Mouse (Mus musculus) bone marrow, adult 2 months (tissue): ENCODE data around the gene Itgad.

ENCODE experiments used
- CTCF ChIP-seq: fragments of 200-500 bp; IDR thresholded peaks from 2 replicates; pipeline ENCODE4 v1.5.1; 2011; ENCODE audit warnings: low read length, control low read depth; ENCODE audit not compliant: control insufficient read depth, insufficient read depth
- POLR2A ChIP-seq: fragments of 200-500 bp; IDR thresholded peaks from 2 replicates; pipeline ENCODE4 v1.6.1; 2011; ENCODE audit warnings: low read depth, mild to moderate bottlenecking, control low read depth, low read length, borderline replicate concordance; ENCODE audit not compliant: control insufficient read depth

DNA sequence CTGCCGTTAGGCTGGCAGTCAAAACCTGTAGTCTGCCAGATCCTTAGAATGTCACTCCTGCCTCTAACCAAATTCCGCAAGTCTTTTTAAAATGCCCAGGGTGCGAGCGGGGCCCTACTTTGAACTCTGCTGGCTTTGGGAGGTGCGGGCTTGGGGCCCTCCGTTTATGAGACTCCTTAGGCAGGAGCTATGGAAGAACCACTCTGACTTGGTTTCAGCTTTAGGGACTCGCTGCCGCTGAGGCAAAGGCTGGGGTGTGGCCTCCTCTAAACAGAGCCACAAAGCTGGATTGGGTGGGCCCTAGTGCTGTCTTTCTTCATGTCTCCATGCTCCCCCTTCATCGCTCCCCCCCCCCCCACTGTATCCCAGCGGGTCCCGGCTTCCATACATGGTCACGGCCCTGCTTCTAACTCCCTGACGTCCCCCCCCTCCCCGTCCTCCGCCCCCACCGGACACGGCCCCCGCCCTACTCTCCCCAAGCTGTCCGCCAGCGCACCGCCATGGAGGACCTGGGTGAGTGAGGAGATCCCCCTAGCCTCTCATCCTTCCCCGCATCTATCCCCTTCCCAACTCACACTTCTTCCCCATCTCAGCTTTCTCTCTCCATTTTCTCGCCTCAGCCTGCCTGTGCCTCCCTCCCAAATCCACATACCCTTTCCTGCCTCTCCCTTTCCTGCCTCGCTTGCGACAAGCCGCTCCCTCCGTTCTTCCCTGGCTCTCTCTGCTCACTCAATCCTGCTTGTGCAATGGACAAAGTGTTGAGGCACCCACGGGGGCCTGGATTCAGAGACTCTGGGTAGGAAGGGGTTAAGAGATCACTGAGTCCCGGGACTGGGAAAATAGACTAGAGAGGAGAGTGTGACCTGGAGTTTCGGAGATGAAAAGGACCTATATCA, 92.6 kb downstream of the Itgad start, which contains the start of gene Tgfb1i1:
- no peak for TF ChIP-seq CTCF
- no peak for TF ChIP-seq POLR2A
